Mouse (Mus musculus): ENCODE data around the gene Kpnb1. TPM values are rescaled to one million over a fixed set of nuclear protein-coding genes. Genes with fewer than 3 reads are reported as not detected.

Kpnb1 gene
- 79.1 TPM for polyA plus RNA-seq (2014; fragmentation: Illumina TruSeq; extraction: RNeasy Lipid Tissue Mini Kit (QIAGEN cat#74804); ENCODE audit: low read depth, low replicate concordance)

DNA sequence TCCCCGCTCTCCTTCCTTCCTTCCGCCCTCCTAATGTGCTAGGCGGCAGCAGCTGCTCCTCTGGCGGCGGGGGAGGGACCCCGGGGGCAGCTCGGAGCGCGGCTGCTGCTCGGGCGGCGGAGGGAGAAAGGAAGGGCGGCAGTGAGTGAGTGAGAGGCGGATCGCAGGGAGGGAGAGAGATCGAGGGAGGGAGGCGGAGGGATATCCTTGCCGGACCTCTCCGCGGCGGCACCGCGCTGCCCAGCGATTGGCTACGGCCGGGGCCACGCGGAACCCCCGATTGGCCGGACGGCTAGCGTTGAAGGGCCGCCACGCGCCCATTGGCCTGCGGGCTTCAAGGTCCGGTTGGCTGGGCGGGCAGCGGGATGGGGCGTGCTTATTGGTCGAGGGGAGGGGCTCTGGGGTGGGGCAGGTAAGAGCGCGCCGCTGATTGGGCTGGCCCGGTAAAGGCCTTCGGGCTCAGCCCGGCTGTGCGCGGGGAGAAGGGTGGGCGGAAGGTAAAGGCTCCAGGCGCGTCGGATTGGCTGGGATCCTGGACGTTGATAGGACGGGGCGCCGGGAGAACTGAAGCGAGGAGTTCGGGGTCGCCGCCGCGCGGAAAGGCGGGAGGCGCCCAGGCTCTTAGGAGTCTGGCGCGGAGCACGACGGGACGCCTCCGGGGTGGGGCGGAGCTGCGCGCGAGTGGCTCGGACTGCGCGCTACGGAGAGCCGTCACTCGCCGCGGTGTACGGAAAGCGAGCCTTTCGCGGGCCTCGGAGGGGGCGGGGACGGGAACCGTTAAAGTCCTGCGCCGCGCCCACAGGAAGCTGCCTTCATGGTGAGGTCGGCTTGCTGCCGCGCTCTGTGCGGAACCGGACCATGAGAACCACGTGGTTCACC, at the start of gene Kpnb1:
Gene Kpnb1, minus strand, starts transcription at position 118 of the 879 bp plus-strand sequence.

DNA sequence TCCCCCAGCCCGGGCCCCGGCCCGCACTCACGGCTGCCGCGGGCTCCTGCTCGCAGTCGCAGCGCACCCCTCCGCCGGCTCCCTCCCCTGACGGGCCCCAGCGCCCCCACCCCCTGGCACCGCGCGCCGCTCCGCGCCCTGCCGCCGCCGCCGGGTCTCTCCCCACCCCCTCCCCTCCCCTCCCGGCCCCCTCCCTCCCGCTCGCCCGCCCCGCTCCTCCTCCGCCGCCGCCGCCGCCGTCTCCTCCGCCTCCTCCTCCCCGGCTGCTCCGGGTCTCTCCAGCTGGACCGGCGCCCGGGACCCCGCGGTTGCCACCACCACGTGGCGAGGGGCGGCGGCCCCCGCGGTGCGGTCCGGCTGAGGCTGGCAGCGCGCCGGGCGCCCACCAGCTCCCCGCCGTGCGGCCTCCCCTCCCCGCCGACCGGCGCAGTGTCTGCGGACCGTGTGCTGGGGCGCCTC, 36.3 kb downstream of the Kpnb1 start, which contains the start of gene Tbkbp1:
Gene Tbkbp1, minus strand, starts transcription at position 153 of the 459 bp plus-strand sequence.

GRCm38 (mm10) chr11:97114671-97115601, 72.7 kb downstream of the Kpnb1 start, which contains the start of gene Tbx21:
TSS of gene Tbx21 (minus strand) at chr11:97115331.

Other genes with a start within 250 kb of the Kpnb1 start
- gene Pnpo, start 243.9 kb downstream of the Kpnb1 start, polyA plus RNA-seq (2014; fragmentation: Illumina TruSeq; extraction: RNeasy Lipid Tissue Mini Kit (QIAGEN cat#74804); ENCODE audit: low read depth, low replicate concordance), result 16.3 TPM
- 2.5 TPM for gene Sp2, start 204.9 kb downstream of the Kpnb1 start, polyA plus RNA-seq (2014; fragmentation: Illumina TruSeq; extraction: RNeasy Lipid Tissue Mini Kit (QIAGEN cat#74804); ENCODE audit: low read depth, low replicate concordance)
- gene Sp6, start 174.5 kb downstream of the Kpnb1 start, polyA plus RNA-seq (2014; fragmentation: Illumina TruSeq; extraction: RNeasy Lipid Tissue Mini Kit (QIAGEN cat#74804); ENCODE audit: low read depth, low replicate concordance), result 0.28 TPM
- gene Scrn2, start 157.9 kb downstream of the Kpnb1 start, polyA plus RNA-seq (2014; fragmentation: Illumina TruSeq; extraction: RNeasy Lipid Tissue Mini Kit (QIAGEN cat#74804); ENCODE audit: low read depth, low replicate concordance), result not detected
- 0.81 TPM for gene Lrrc46, start 146.5 kb downstream of the Kpnb1 start, polyA plus RNA-seq (2014; fragmentation: Illumina TruSeq; extraction: RNeasy Lipid Tissue Mini Kit (QIAGEN cat#74804); ENCODE audit: low read depth, low replicate concordance)
- gene Mrpl10, start 146.3 kb downstream of the Kpnb1 start, polyA plus RNA-seq (2014; fragmentation: Illumina TruSeq; extraction: RNeasy Lipid Tissue Mini Kit (QIAGEN cat#74804); ENCODE audit: low read depth, low replicate concordance), result 18.1 TPM
- gene Osbpl7, start 137.3 kb downstream of the Kpnb1 start, polyA plus RNA-seq (2014; fragmentation: Illumina TruSeq; extraction: RNeasy Lipid Tissue Mini Kit (QIAGEN cat#74804); ENCODE audit: low read depth, low replicate concordance), result not detected
- gene Tbx21, start 72.5 kb downstream of the Kpnb1 start, polyA plus RNA-seq (2014; fragmentation: Illumina TruSeq; extraction: RNeasy Lipid Tissue Mini Kit (QIAGEN cat#74804); ENCODE audit: low read depth, low replicate concordance), result not detected
- gene Tbkbp1, start 36.4 kb downstream of the Kpnb1 start, polyA plus RNA-seq (2014; fragmentation: Illumina TruSeq; extraction: RNeasy Lipid Tissue Mini Kit (QIAGEN cat#74804); ENCODE audit: low read depth, low replicate concordance), result 0.16 TPM
- 90.2 TPM for gene Npepps, start 92.8 kb upstream of the Kpnb1 start, polyA plus RNA-seq (2014; fragmentation: Illumina TruSeq; extraction: RNeasy Lipid Tissue Mini Kit (QIAGEN cat#74804); ENCODE audit: low read depth, low replicate concordance)
- gene Mrpl45, start 127.8 kb upstream of the Kpnb1 start, polyA plus RNA-seq (2014; fragmentation: Illumina TruSeq; extraction: RNeasy Lipid Tissue Mini Kit (QIAGEN cat#74804); ENCODE audit: low read depth, low replicate concordance), result 47.2 TPM
- gene Gpr179, start 164.2 kb upstream of the Kpnb1 start, polyA plus RNA-seq (2014; fragmentation: Illumina TruSeq; extraction: RNeasy Lipid Tissue Mini Kit (QIAGEN cat#74804); ENCODE audit: low read depth, low replicate concordance), result 0.04 TPM
- 9.5 TPM for gene Socs7, start 174.7 kb upstream of the Kpnb1 start, polyA plus RNA-seq (2014; fragmentation: Illumina TruSeq; extraction: RNeasy Lipid Tissue Mini Kit (QIAGEN cat#74804); ENCODE audit: low read depth, low replicate concordance)
- 1.4 TPM for gene Arhgap23, start 227.7 kb upstream of the Kpnb1 start, polyA plus RNA-seq (2014; fragmentation: Illumina TruSeq; extraction: RNeasy Lipid Tissue Mini Kit (QIAGEN cat#74804); ENCODE audit: low read depth, low replicate concordance)